Mouse (Mus musculus) MEL (cell line): Measurements from ENCODE around the gene Azi2. TPM values are rescaled to one million over a fixed set of nuclear protein-coding genes. Genes with fewer than 3 reads are reported as not detected.

Experiments used
- DNase-seq: peaks from one replicate; pipeline ENCODE4 v3.0.0; 2011; ENCODE audit warnings: low read depth, low spot score
- H3K27ac ChIP-seq: 2 replicates; pipeline ENCODE4 v1.5.1; 2012; ENCODE audit warnings: low read depth, mild to moderate bottlenecking, control low read depth, low read length, moderate library complexity; ENCODE audit not compliant: control insufficient read depth
- H3K27me3 ChIP-seq, 2 experiments: fragments of 150-350 bp in 1 of 2; sonication (generic) in 1 of 2; 2 replicates each; pipeline ENCODE4 v1.6.1; 2012; ENCODE audit warnings: low read length in 2 of 2, mild to moderate bottlenecking in 2 of 2, improper control_type of control experiment in 1 of 2, moderate library complexity in 1 of 2; ENCODE audit not compliant: insufficient read depth in 2 of 2, control insufficient read depth in 1 of 2
- H3K36me3 ChIP-seq, 2 experiments: 2 replicates each; pipeline ENCODE4 v1.6.1; 2012 to 2014; ENCODE audit warnings: low read length in 2 of 2, improper control_type of control experiment in 1 of 2, inconsistent platforms in 1 of 2, mild to moderate bottlenecking in 1 of 2; ENCODE audit not compliant: insufficient read depth in 2 of 2, control insufficient read depth in 1 of 2
- H3K4me1 ChIP-seq, 2 experiments: fragments of 150-350 bp in 1 of 2; sonication (generic) in 1 of 2; 2 replicates each; pipeline ENCODE4 v1.6.1; 2012; ENCODE audit warnings: low read length in 2 of 2, improper control_type of control experiment in 1 of 2, mild to moderate bottlenecking in 1 of 2; ENCODE audit not compliant: insufficient read depth in 2 of 2, control insufficient read depth in 1 of 2
- H3K4me3 ChIP-seq, 2 experiments: fragments of 150-350 bp in 1 of 2; sonication (generic) in 1 of 2; 2 replicates each; pipeline ENCODE4 v1.5.1; 2012; ENCODE audit warnings: low read depth in 2 of 2, low read length in 2 of 2, mild to moderate bottlenecking in 2 of 2, moderate library complexity in 2 of 2, control low read depth in 1 of 2, improper control_type of control experiment in 1 of 2; ENCODE audit not compliant: control insufficient read depth in 1 of 2, insufficient read depth in 1 of 2
- H3K79me2 ChIP-seq: 2 replicates; pipeline ENCODE4 v1.6.1; 2012; ENCODE audit warnings: mild to moderate bottlenecking, low read length, moderate library complexity; ENCODE audit not compliant: control insufficient read depth, poor library complexity, insufficient read depth
- H3K9ac ChIP-seq: 2 replicates; pipeline ENCODE4 v1.6.1; 2012; ENCODE audit warnings: low read depth, mild to moderate bottlenecking, control low read depth, low read length, moderate library complexity; ENCODE audit not compliant: control insufficient read depth, poor library complexity, severe bottlenecking
- H3K9me3 ChIP-seq: fragments of 150-350 bp; sonication (generic); replicated peaks from 2 replicates; pipeline ENCODE4 v1.6.1; 2012; ENCODE audit warnings: mild to moderate bottlenecking, low read length, improper control_type of control experiment, moderate library complexity; ENCODE audit not compliant: insufficient read depth
- BHLHE40 ChIP-seq: IDR thresholded peaks from 2 replicates; pipeline ENCODE4 v1.6.1; 2012; ENCODE audit warnings: low read depth, mild to moderate bottlenecking, inconsistent platforms, low read length, improper control_type of control experiment, borderline replicate concordance
- CHD1 ChIP-seq: IDR thresholded peaks from 2 replicates; pipeline ENCODE4 v1.6.1; 2012; ENCODE audit warnings: low read depth, mild to moderate bottlenecking, inconsistent platforms, low read length, improper control_type of control experiment
- CTCF ChIP-seq, 3 experiments: IDR thresholded peaks in 2 of 3; conservative IDR thresholded peaks in 1 of 3; 2 replicates each; pipeline ENCODE4 v1.5.1; 2011 to 2012; ENCODE audit warnings: low read length in 3 of 3, low read depth in 2 of 3, mild to moderate bottlenecking in 2 of 3, improper control_type of control experiment in 1 of 3, inconsistent platforms in 1 of 3, mixed read lengths in 1 of 3, moderate library complexity in 1 of 3; ENCODE audit not compliant: control insufficient read depth in 1 of 3, insufficient read depth in 1 of 3, poor library complexity in 1 of 3, severe bottlenecking in 1 of 3
- E2F4 ChIP-seq: IDR thresholded peaks from 2 replicates; pipeline ENCODE4 v1.6.1; 2011; ENCODE audit warnings: low read depth, low read length, improper control_type of control experiment, borderline replicate concordance
- ELF1 ChIP-seq: IDR thresholded peaks from 2 replicates; pipeline ENCODE4 v1.6.1; 2014; ENCODE audit warnings: low read depth, mild to moderate bottlenecking, inconsistent platforms, low read length, improper control_type of control experiment, moderate library complexity
- EP300 ChIP-seq, 2 experiments: IDR thresholded peaks; 2 replicates each; pipeline ENCODE4 v1.6.1; 2011; ENCODE audit warnings: improper control_type of control experiment in 2 of 2, low read length in 2 of 2, low read depth in 1 of 2, mild to moderate bottlenecking in 1 of 2
- HCFC1 ChIP-seq: IDR thresholded peaks from 2 replicates; pipeline ENCODE4 v1.6.1; 2012; ENCODE audit warnings: low read depth, mild to moderate bottlenecking, inconsistent platforms, low read length, improper control_type of control experiment, moderate library complexity
- JUND ChIP-seq: IDR thresholded peaks from 2 replicates; pipeline ENCODE4 v1.6.1; 2011; ENCODE audit warnings: low read depth, mild to moderate bottlenecking, improper control_type of control experiment, low read length
- KAT2A ChIP-seq: conservative IDR thresholded peaks from 2 replicates; pipeline ENCODE4 v1.6.1; 2012; ENCODE audit warnings: low read depth, low read length, improper control_type of control experiment, inconsistent platforms
- MAX ChIP-seq: IDR thresholded peaks from 2 replicates; pipeline ENCODE4 v1.6.1; 2011; ENCODE audit warnings: low read length, improper control_type of control experiment
- MAZ ChIP-seq: IDR thresholded peaks from 2 replicates; pipeline ENCODE4 v1.6.1; 2012; ENCODE audit warnings: low read depth, mild to moderate bottlenecking, inconsistent platforms, low read length, improper control_type of control experiment
- MXI1 ChIP-seq: IDR thresholded peaks from 2 replicates; pipeline ENCODE4 v1.6.1; 2011; ENCODE audit warnings: mild to moderate bottlenecking, low read depth, low read length, improper control_type of control experiment
- MYC ChIP-seq: IDR thresholded peaks from 2 replicates; pipeline ENCODE4 v1.6.1; 2011; ENCODE audit warnings: low read depth, mild to moderate bottlenecking, low read length, improper control_type of control experiment, moderate library complexity
- NELFE ChIP-seq: IDR thresholded peaks from 2 replicates; pipeline ENCODE4 v1.6.1; 2011; ENCODE audit warnings: low read depth, low read length, improper control_type of control experiment
- NRF1 ChIP-seq: IDR thresholded peaks from 2 replicates; pipeline ENCODE4 v1.6.1; 2014; ENCODE audit warnings: low read depth, mild to moderate bottlenecking, inconsistent platforms, low read length, improper control_type of control experiment, moderate library complexity; ENCODE audit not compliant: poor library complexity, insufficient read depth, severe bottlenecking
- POLR2A ChIP-seq, 2 experiments: IDR thresholded peaks; 2 replicates each; pipeline ENCODE4 v1.6.1; 2011 to 2012; ENCODE audit warnings: low read length in 2 of 2, mild to moderate bottlenecking in 2 of 2, control low read depth in 1 of 2, improper control_type of control experiment in 1 of 2, low read depth in 1 of 2, moderate library complexity in 1 of 2; ENCODE audit not compliant: control insufficient read depth in 1 of 2, insufficient read depth in 1 of 2, poor library complexity in 1 of 2
- POLR2AphosphoS2 ChIP-seq: IDR thresholded peaks from 2 replicates; pipeline ENCODE4 v1.6.1; 2011; ENCODE audit warnings: low read length, improper control_type of control experiment
- POLR2AphosphoS5 ChIP-seq: IDR thresholded peaks from 2 replicates; pipeline ENCODE4 v1.6.1; 2012; ENCODE audit warnings: low read depth, borderline replicate concordance, mild to moderate bottlenecking, inconsistent platforms, low read length, moderate library complexity, mixed read lengths
- RAD21 ChIP-seq: IDR thresholded peaks from 2 replicates; pipeline ENCODE4 v1.6.1; 2011; ENCODE audit warnings: mild to moderate bottlenecking, low read depth, low read length, improper control_type of control experiment
- SIN3A ChIP-seq: IDR thresholded peaks from 2 replicates; pipeline ENCODE4 v1.6.1; 2012; ENCODE audit warnings: low read length, improper control_type of control experiment, inconsistent platforms
- SMC3 ChIP-seq: IDR thresholded peaks from 2 replicates; pipeline ENCODE4 v1.6.1; 2011; ENCODE audit warnings: low read depth, low read length, improper control_type of control experiment
- TAL1 ChIP-seq: IDR thresholded peaks from 2 replicates; pipeline ENCODE4 v1.6.1; 2012; ENCODE audit warnings: mild to moderate bottlenecking, inconsistent platforms, low read length, moderate library complexity, mixed read lengths
- TBP ChIP-seq: IDR thresholded peaks from 2 replicates; pipeline ENCODE4 v1.8.0; 2011; ENCODE audit warnings: low read depth, low read length, improper control_type of control experiment
- TCF12 ChIP-seq: IDR thresholded peaks from 2 replicates; pipeline ENCODE4 v1.6.1; 2014; ENCODE audit warnings: low read depth, mild to moderate bottlenecking, inconsistent platforms, low read length, improper control_type of control experiment, moderate library complexity
- USF2 ChIP-seq, 2 experiments: IDR thresholded peaks; 2 replicates each; pipeline ENCODE4 v1.6.1; 2011 to 2012; ENCODE audit warnings: improper control_type of control experiment in 2 of 2, low read length in 2 of 2, borderline replicate concordance in 1 of 2, inconsistent platforms in 1 of 2, low read depth in 1 of 2, mild to moderate bottlenecking in 1 of 2; ENCODE audit not compliant: insufficient read depth in 1 of 2
- ZC3H11A ChIP-seq: IDR thresholded peaks from 2 replicates; pipeline ENCODE4 v1.6.1; 2012; ENCODE audit warnings: low read depth, mild to moderate bottlenecking, inconsistent platforms, low read length, improper control_type of control experiment
- ZKSCAN1 ChIP-seq: IDR thresholded peaks from 2 replicates; pipeline ENCODE4 v1.6.1; 2012; ENCODE audit warnings: low read depth, mild to moderate bottlenecking, inconsistent platforms, low read length, improper control_type of control experiment, moderate library complexity
- polyA plus RNA-seq, 2 experiments: library from polyadenylated mRNA; stranded (reverse) in 1 of 2; unstranded in 1 of 2; fragments of >175 nt in 1 of 2; fragments of >200 nt in 1 of 2; gene quantifications; 2 replicates each; pipeline versions ENCODE4 v1.2.1 to v1.2.4; 2012; ENCODE audit warnings: low replicate concordance in 2 of 2, low read depth in 1 of 2; ENCODE audit not compliant: insufficient read length in 2 of 2, insufficient read depth in 1 of 2, missing spikeins in 1 of 2
- total RNA-seq: library from RNA; depleted of rRNA; stranded (reverse); fragments of 300-350 nt; gene quantifications from 2 replicates; pipeline ENCODE4 v1.2.3, GENCODE M21; 2012

Gene Azi2
- total and polyA plus RNA-seq, 3 experiments, result 51.8 to 546 (median 60.7) TPM

DNA sequence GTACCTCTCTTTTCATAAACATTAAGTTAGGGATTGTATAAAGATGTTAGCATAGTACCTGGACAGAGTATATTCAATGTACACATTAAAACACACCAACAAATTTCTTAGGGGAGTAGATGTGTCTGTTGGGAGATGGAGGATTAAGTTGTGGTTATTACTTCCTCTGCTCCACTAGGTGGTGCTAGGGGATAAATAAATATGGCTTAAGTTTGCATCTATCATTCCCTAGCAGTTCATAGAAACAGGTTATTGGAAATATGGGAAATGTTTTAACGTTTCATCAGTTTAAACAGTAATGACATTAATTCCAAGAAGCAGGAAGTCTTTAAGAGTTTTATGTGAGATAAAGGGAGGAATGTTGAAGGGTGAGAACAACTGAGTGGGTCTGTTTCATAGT lies 13.0 kb downstream of the Azi2 start:
- H3K9me3 ChIP-seq, result no peaks in the 10 kb centered on the region
- peaks cover 2 to 38% of the 10 kb centered on the region in 2 experiments; a peak in 3 of 4 replicates for H3K36me3 ChIP-seq
- peaks cover 0 to 2% of the 10 kb centered on the region in 2 experiments; a peak in 2 of 4 replicates for H3K4me1 ChIP-seq
- no peak overlapping the region for H3K27ac ChIP-seq
- DNase-seq, result peak; percentile 71
- no peak overlapping the region for H3K9ac ChIP-seq
- TF ChIP-seq KAT2A, result no peak
- no peak for TF ChIP-seq NELFE
- no peak for TF ChIP-seq HCFC1
- TF ChIP-seq POLR2AphosphoS2, result no peak
- peak; percentile 86 for TF ChIP-seq SMC3
- no peak for TF ChIP-seq MAZ
- TF ChIP-seq JUND, result no peak
- TF ChIP-seq ZC3H11A, result peak; percentile 86
- peak; percentile 36 to 85 (median 52) for TF ChIP-seq CTCF (IDR thresholded peaks at IDR 0.05 in 2 of 3, conservative IDR thresholded peaks at IDR 0.05 in 1 of 3; ENCODE audit: control insufficient read depth in 1 of 3, insufficient read depth in 1 of 3, low read depth in 2 of 3, low read length in 3 of 3, poor library complexity in 1 of 3, severe bottlenecking in 1 of 3)
- no peak for TF ChIP-seq CHD1
- no peak for TF ChIP-seq POLR2AphosphoS5
- no peak for TF ChIP-seq MXI1
- TF ChIP-seq BHLHE40, result no peak
- TF ChIP-seq ZKSCAN1, result no peak
- TF ChIP-seq EP300 (IDR thresholded peaks at IDR 0.05; ENCODE audit: low read depth in 1 of 2, low read length in 2 of 2), result peak in 1 of 2 experiments; percentile 6; a peak in 1 of 4 replicates
- peak; percentile 95 for TF ChIP-seq RAD21
- no peak for TF ChIP-seq E2F4
- TF ChIP-seq TCF12, result no peak
- 0 out of 2 replicates have a peak, but pooled peaks have one; percentile 16 for TF ChIP-seq ELF1
- TF ChIP-seq MYC, result peak; percentile 55; the same call in 1 of the 2 replicates
- H3K4me3 ChIP-seq, result no peak overlapping the region
- no peaks in the 10 kb centered on the region for H3K27me3 ChIP-seq
- H3K79me2 ChIP-seq, result no peaks in the 10 kb centered on the region

DNA sequence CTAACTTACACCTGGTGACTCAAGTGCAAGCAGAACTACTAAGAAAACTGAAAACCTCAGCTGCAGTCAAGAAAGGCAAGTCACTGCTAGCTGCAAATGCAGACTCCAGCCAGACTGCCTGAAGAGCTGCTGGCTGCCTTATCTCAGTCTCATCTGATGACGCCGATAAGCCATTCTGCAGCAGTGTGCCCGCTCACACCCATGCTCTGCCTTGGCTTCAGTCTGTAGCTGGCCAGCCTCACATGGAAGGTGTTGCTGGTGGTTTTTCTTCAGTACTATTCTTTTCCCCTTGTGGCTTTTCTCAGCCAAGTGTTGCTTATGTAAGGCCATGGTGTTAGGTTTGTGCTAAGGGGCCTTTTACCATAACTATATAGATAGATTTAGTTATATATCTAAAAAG lies 18.8 kb downstream of the Azi2 start:
- TF ChIP-seq SIN3A, result no peak
- TF ChIP-seq NRF1, result no peak
- TF ChIP-seq NELFE, result no peak
- no peak for TF ChIP-seq USF2 (IDR thresholded peaks at IDR 0.05; ENCODE audit: borderline replicate concordance in 1 of 2, insufficient read depth in 1 of 2, low read depth in 1 of 2, low read length in 2 of 2)
- no peak for TF ChIP-seq MAX
- no peak for TF ChIP-seq POLR2A (IDR thresholded peaks at IDR 0.05; ENCODE audit: control insufficient read depth in 1 of 2, insufficient read depth in 1 of 2, low read depth in 1 of 2, low read length in 2 of 2, poor library complexity in 1 of 2)
- TF ChIP-seq TAL1, result no peak
- no peak for TF ChIP-seq RAD21
- TF ChIP-seq TBP, result no peak
- no peak for TF ChIP-seq KAT2A
- TF ChIP-seq POLR2AphosphoS5, result no peak
- no peak for TF ChIP-seq ELF1
- no peak for TF ChIP-seq BHLHE40
- TF ChIP-seq, all 39 proteins: peak for 0
- no peaks in the 10 kb centered on the region for H3K27me3 ChIP-seq
- no peaks in the 10 kb centered on the region for H3K9me3 ChIP-seq
- no peak overlapping the region for H3K4me3 ChIP-seq
- DNase-seq, result no peak
- H3K4me1 ChIP-seq, result peaks cover 0 to 2% of the 10 kb centered on the region in 2 experiments; a peak in 2 of 4 replicates
- peaks cover 2 to 35% of the 10 kb centered on the region in 2 experiments; a peak in 3 of 4 replicates for H3K36me3 ChIP-seq
- H3K79me2 ChIP-seq, result no peaks in the 10 kb centered on the region
- H3K9ac ChIP-seq, result no peak overlapping the region
- no peak overlapping the region for H3K27ac ChIP-seq
